Mouse (Mus musculus) cerebellum, adult (tissue): Measurements from ENCODE around the gene Serpinb6a.

ENCODE experiments used
- ATAC-seq: cut with Nextera tagmentation; 2 replicates; pipeline ENCODE4 v1.9.2; 2017; ENCODE audit warnings: mild to moderate bottlenecking, moderate library complexity, mixed read lengths; ENCODE audit not compliant: insufficient number of reproducible peaks, low FRiP score, low TSS enrichment

The Serpinb6a gene

GRCm38 (mm10) chr13:34002058-34003006 is at the start of gene Serpinb6a, which contains the start of gene Ripk1:
Serpinb6a (minus strand) TSS chr13:34002794.
Ripk1 (plus strand) TSS chr13:34002363.
- ATAC-seq, result peak; percentile 90

GRCm38 (mm10) chr13:34051692-34052091 is 49.1 kb upstream of the Serpinb6a start:
- ATAC-seq, result no peak

GRCm38 (mm10) chr13:34050479-34050878 is 47.9 kb upstream of the Serpinb6a start:
- ATAC-seq, result no peak

GRCm38 (mm10) chr13:34047526-34047925 is 44.9 kb upstream of the Serpinb6a start:
- ATAC-seq, result no peak

GRCm38 (mm10) chr13:34046421-34047012 is 43.9 kb upstream of the Serpinb6a start:
- peak; percentile 85 for ATAC-seq

- no peak for ATAC-seq
These were observed 43.1 kb upstream of the Serpinb6a start for GRCm38 (mm10) chr13:34045511-34046249.

GRCm38 (mm10) chr13:34043716-34044393 is 41.3 kb upstream of the Serpinb6a start:
- no peak for ATAC-seq

- no peak for ATAC-seq
These were observed 37.5 kb upstream of the Serpinb6a start for GRCm38 (mm10) chr13:34040091-34040490.

GRCm38 (mm10) chr13:34038901-34039341 is 36.3 kb upstream of the Serpinb6a start:
- ATAC-seq, result no peak

- no peak for ATAC-seq
These were observed 35.5 kb upstream of the Serpinb6a start for GRCm38 (mm10) chr13:34038056-34038432.

- ATAC-seq, result peak; percentile 95
These were observed 34.8 kb upstream of the Serpinb6a start, which contains the start of gene Bphl for GRCm38 (mm10) chr13:34037172-34038055. Bphl (plus strand) TSS chr13:34037597.

- ATAC-seq, result no peak
These were observed 34.1 kb upstream of the Serpinb6a start for GRCm38 (mm10) chr13:34036726-34037125.

- no peak for ATAC-seq
These were observed 32.8 kb upstream of the Serpinb6a start for GRCm38 (mm10) chr13:34035424-34035823.

- no peak for ATAC-seq
These were observed 29.4 kb upstream of the Serpinb6a start for GRCm38 (mm10) chr13:34032041-34032440.

- no peak for ATAC-seq
These were observed 19.4 kb upstream of the Serpinb6a start for GRCm38 (mm10) chr13:34021998-34022397.

- ATAC-seq, result no peak
These were observed 15.9 kb upstream of the Serpinb6a start for GRCm38 (mm10) chr13:34018521-34018920.

- peak; percentile 40; the same call in 1 of the 2 replicates for ATAC-seq
These were observed 14.5 kb upstream of the Serpinb6a start for GRCm38 (mm10) chr13:34016927-34017569.

GRCm38 (mm10) chr13:34007234-34007633 is 4.6 kb upstream of the Serpinb6a start:
- ATAC-seq, result no peak

- ATAC-seq, result no peak
These were observed 464 bp upstream of the Serpinb6a start for GRCm38 (mm10) chr13:34003058-34003457.
